Mouse (Mus musculus) CH12.LX (cell line): ENCODE results near the gene Etv6. TPM values are rescaled to one million over a fixed set of nuclear protein-coding genes. Genes with fewer than 3 reads are reported as not detected.

Source experiments
- DNase-seq: peaks from one replicate; pipeline ENCODE4 v3.0.0-alpha.2; 2013; ENCODE audit errors: extremely low read depth
- H3K27ac ChIP-seq: 2 replicates; pipeline ENCODE4 v1.5.1; 2012; ENCODE audit warnings: low read depth, mild to moderate bottlenecking, control low read depth, moderate library complexity; ENCODE audit not compliant: insufficient read depth
- H3K27me3 ChIP-seq: replicated peaks from 2 replicates; pipeline ENCODE3; 2012; ENCODE audit warnings: inconsistent platforms
- H3K36me3 ChIP-seq, 2 experiments: replicated peaks in 1 of 2; 2 replicates each; pipeline versions ENCODE3 to v1.6.1; 2012; ENCODE audit warnings: inconsistent platforms in 1 of 2, low read length in 1 of 2, mild to moderate bottlenecking in 1 of 2, mixed read lengths in 1 of 2, moderate library complexity in 1 of 2; ENCODE audit not compliant: control insufficient read depth in 1 of 2, insufficient read depth in 1 of 2
- H3K4me1 ChIP-seq, 2 experiments: 2 replicates each; pipeline ENCODE4 v1.6.1; 2012; ENCODE audit warnings: inconsistent platforms in 1 of 2, moderate library complexity in 1 of 2; ENCODE audit not compliant: insufficient read depth in 2 of 2, control insufficient read depth in 1 of 2
- H3K4me2 ChIP-seq: 2 replicates; pipeline ENCODE4 v1.6.1; 2012; ENCODE audit warnings: low read depth, mild to moderate bottlenecking, control low read depth; ENCODE audit not compliant: poor library complexity, insufficient read depth, severe bottlenecking
- H3K4me3 ChIP-seq, 3 experiments: fragments of 150-350 bp in 1 of 3; sonication (generic) in 1 of 3; replicated peaks in 1 of 3; 2 replicates each; pipeline versions ENCODE3 to v1.5.1; 2011 to 2012; ENCODE audit warnings: low read depth in 2 of 3, low read length in 2 of 3, mild to moderate bottlenecking in 2 of 3, moderate library complexity in 2 of 3, control low read depth in 1 of 3, improper control_type of control experiment in 1 of 3, inconsistent platforms in 1 of 3, mixed read lengths in 1 of 3; ENCODE audit not compliant: poor library complexity in 1 of 3
- H3K79me2 ChIP-seq: replicated peaks from 2 replicates; pipeline ENCODE4 v1.6.1; 2012; ENCODE audit warnings: mild to moderate bottlenecking, moderate library complexity; ENCODE audit not compliant: control insufficient read depth, poor library complexity, insufficient read depth, severe bottlenecking; ENCODE audit errors: extremely low read depth
- H3K9ac ChIP-seq: 2 replicates; pipeline ENCODE4 v1.6.1; 2012; ENCODE audit warnings: low read depth, mild to moderate bottlenecking, control low read depth, moderate library complexity; ENCODE audit not compliant: insufficient read depth
- H3K9me3 ChIP-seq: replicated peaks from 2 replicates; pipeline ENCODE3; 2012; ENCODE audit warnings: low read length, inconsistent platforms, mixed read lengths
- E2F4 ChIP-seq: IDR thresholded peaks from 2 replicates; pipeline ENCODE4 v1.6.1; 2011; ENCODE audit warnings: low read depth, low read length, improper control_type of control experiment; ENCODE audit not compliant: insufficient replicate concordance
- EP300 ChIP-seq: IDR thresholded peaks from 2 replicates; pipeline ENCODE4 v1.6.1; 2011; ENCODE audit warnings: low read length, improper control_type of control experiment
- HCFC1 ChIP-seq: IDR thresholded peaks from 2 replicates; pipeline ENCODE4 v1.6.1; 2012; ENCODE audit warnings: low read depth, mild to moderate bottlenecking, inconsistent platforms, low read length, improper control_type of control experiment
- JUND ChIP-seq: conservative IDR thresholded peaks from 2 replicates; pipeline ENCODE4 v1.6.1; 2011; ENCODE audit warnings: low read depth, low read length, improper control_type of control experiment
- KAT2A ChIP-seq: IDR thresholded peaks from 2 replicates; pipeline ENCODE4 v1.6.1; 2012; ENCODE audit warnings: low read length, improper control_type of control experiment, inconsistent platforms; ENCODE audit not compliant: insufficient replicate concordance
- MAFK ChIP-seq: IDR thresholded peaks from 2 replicates; pipeline ENCODE4 v1.6.1; 2011; ENCODE audit warnings: low read length, improper control_type of control experiment; ENCODE audit not compliant: insufficient replicate concordance
- MAX ChIP-seq: IDR thresholded peaks from 2 replicates; pipeline ENCODE4 v1.6.1; 2011; ENCODE audit warnings: low read length, improper control_type of control experiment
- MAZ ChIP-seq: IDR thresholded peaks from 2 replicates; pipeline ENCODE4 v1.6.1; 2012; ENCODE audit warnings: low read depth, mild to moderate bottlenecking, inconsistent platforms, low read length, improper control_type of control experiment, moderate library complexity
- MXI1 ChIP-seq: IDR thresholded peaks from 2 replicates; pipeline ENCODE4 v1.6.1; 2011; ENCODE audit warnings: mild to moderate bottlenecking, low read depth, low read length, improper control_type of control experiment
- NELFE ChIP-seq: IDR thresholded peaks from 2 replicates; pipeline ENCODE4 v1.6.1; 2011; ENCODE audit warnings: low read depth, low read length, improper control_type of control experiment
- POLR2A ChIP-seq: IDR thresholded peaks from 2 replicates; pipeline ENCODE4 v1.6.1; 2011; ENCODE audit warnings: low read depth, mild to moderate bottlenecking, improper control_type of control experiment, low read length
- POLR2AphosphoS2 ChIP-seq: IDR thresholded peaks from 2 replicates; pipeline ENCODE4 v1.6.1; 2011; ENCODE audit warnings: low read depth, low read length, improper control_type of control experiment
- RAD21 ChIP-seq: IDR thresholded peaks from 2 replicates; pipeline ENCODE4 v1.6.1; 2011; ENCODE audit warnings: low read depth, mild to moderate bottlenecking, low read length, improper control_type of control experiment, moderate library complexity
- RCOR1 ChIP-seq: conservative IDR thresholded peaks from 2 replicates; pipeline ENCODE4 v1.6.1; 2012; ENCODE audit warnings: low read depth, mild to moderate bottlenecking, inconsistent platforms, low read length, improper control_type of control experiment
- SIN3A ChIP-seq: IDR thresholded peaks from 2 replicates; pipeline ENCODE4 v1.6.1; 2012; ENCODE audit warnings: low read length, improper control_type of control experiment, inconsistent platforms
- TBP ChIP-seq: conservative IDR thresholded peaks from 2 replicates; pipeline ENCODE4 v1.6.1; 2011; ENCODE audit warnings: low read depth, low read length, improper control_type of control experiment
- TCF12 ChIP-seq: IDR thresholded peaks from 2 replicates; pipeline ENCODE4 v1.6.1; 2014; ENCODE audit warnings: low read depth, mild to moderate bottlenecking, inconsistent platforms, low read length, improper control_type of control experiment
- USF2 ChIP-seq: conservative IDR thresholded peaks from 2 replicates; pipeline ENCODE4 v1.6.1; 2011; ENCODE audit warnings: low read depth, low read length, improper control_type of control experiment
- dilution Hi-C: fragments of 300-500 bp; cut with MboI; formaldehyde crosslinking; loops from 2 replicates; pipeline ENCODE4 v1.14.3; 2020; ENCODE audit warnings: low sequenced_read_pairs; ENCODE audit not compliant: extremely low pct_unique_long_range_greater_than_20kb, extremely low pct_ligation_motif_present
- in situ Hi-C: fragments of 300-500 bp; cut with MboI; formaldehyde crosslinking; loops from 3 replicates; pipeline ENCODE4 v1.14.3; 2019; ENCODE audit warnings: low sequenced_read_pairs, low pct_ligation_motif_present, low pct_unique_long_range_greater_than_20kb, mixed read lengths
- polyA plus RNA-seq: library from polyadenylated mRNA; unstranded; fragments of >175 nt; gene quantifications from 2 replicates; pipeline ENCODE4 v1.2.1, GENCODE M21; 2012; ENCODE audit warnings: low read depth; ENCODE audit not compliant: insufficient read length
- total RNA-seq, 2 experiments: library from RNA; depleted of rRNA; stranded (reverse); fragments of 300-350 nt in 1 of 2; fragments of >200 nt in 1 of 2; gene quantifications; 2 replicates each; pipeline ENCODE4 v1.2.3; 2012 to 2014

Etv6 gene
- total and polyA plus RNA-seq, 3 experiments: 7.6 to 29.5 (median 10.1) TPM

GRCm38 (mm10) chr6:134074353-134074752 is 38.9 kb downstream of the Etv6 start:
- no peak overlapping the region for H3K4me3 ChIP-seq
- dilution Hi-C loops: no loop called here

DNA sequence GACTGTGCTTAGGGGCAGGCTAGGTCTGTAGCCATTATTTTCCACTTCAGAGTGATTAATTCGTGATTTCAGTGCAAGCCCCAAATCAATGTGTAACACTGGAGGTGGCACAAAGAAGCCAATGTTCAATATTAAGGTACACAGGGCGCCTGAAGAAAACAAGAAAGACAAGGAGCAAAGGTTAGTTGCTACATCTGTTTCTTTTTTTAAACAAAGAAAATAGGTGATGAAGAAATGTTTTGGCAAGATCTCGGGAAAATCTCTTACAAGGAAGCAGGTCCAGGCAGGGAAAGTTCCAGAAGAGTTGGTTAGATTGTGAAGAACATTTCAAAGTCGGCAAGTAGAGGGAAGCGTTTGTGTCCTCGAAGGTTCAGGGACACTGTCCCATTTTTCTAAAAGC is 39.5 kb downstream of the Etv6 start:
- dilution Hi-C loops: no loop called here
- H3K79me2 ChIP-seq: 0 out of 2 replicates have a peak, but pooled peaks cover 3% of the 10 kb centered on the region

More at GRCm38 (mm10) chr6:134074353-134074752, 38.9 kb downstream of the Etv6 start:
- no peak overlapping the region for H3K4me2 ChIP-seq
- no peak overlapping the region for H3K27ac ChIP-seq
- in situ Hi-C loops: no loop called here
- no peak for DNase-seq
- peaks cover 0 to 52% of the 10 kb centered on the region in 2 experiments; a peak in 2 of 4 replicates for H3K4me1 ChIP-seq
- TF ChIP-seq TCF12: no peak
- no peak for TF ChIP-seq MAFK
- TF ChIP-seq NELFE: no peak
- no peak for TF ChIP-seq JUND
- peaks cover 2 to 86% of the 10 kb centered on the region in 2 experiments for H3K36me3 ChIP-seq
- no peaks in the 10 kb centered on the region for H3K9me3 ChIP-seq
- no peak overlapping the region for H3K9ac ChIP-seq
- no peaks in the 10 kb centered on the region for H3K27me3 ChIP-seq
- 0 out of 2 replicates have a peak, but pooled peaks cover 5% of the 10 kb centered on the region for H3K79me2 ChIP-seq

DNA sequence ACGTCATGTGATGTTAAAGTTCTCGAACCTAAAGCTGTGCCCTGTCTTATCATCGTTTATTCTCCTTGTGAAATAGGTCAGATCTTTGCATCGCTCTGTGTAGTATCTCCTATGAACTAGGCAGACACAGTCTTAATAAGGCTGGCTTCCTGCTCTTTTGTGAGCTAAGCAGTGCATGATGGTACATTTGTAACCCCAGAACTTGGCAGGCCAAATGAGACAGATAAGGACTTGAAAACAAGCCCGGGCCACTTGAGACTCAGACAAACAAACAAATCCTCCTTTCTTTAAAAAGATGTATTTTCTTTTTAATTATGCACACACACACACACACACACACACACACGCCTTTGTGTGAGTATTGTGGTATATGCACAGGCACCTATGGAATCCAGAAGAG is 42.5 kb downstream of the Etv6 start:
- in situ Hi-C loops (no loop called here), dilution Hi-C loops (no loop called here)
- Histone ChIP-seq H3K4me2 (no peak overlapping the region), H3K36me3 (peaks cover 0 to 82% of the 10 kb centered on the region in 2 experiments), H3K79me2 (no peaks in the 10 kb centered on the region), H3K4me3 (no peak overlapping the region), H3K9ac (no peak overlapping the region), H3K27me3 (no peaks in the 10 kb centered on the region), H3K9me3 (no peaks in the 10 kb centered on the region), H3K4me1 (peaks cover 4 to 58% of the 10 kb centered on the region in 2 experiments; a peak in 3 of 4 replicates), H3K27ac (no peak overlapping the region)
- DNase-seq: no peak
- no peak for TF ChIP-seq MAX
- TF ChIP-seq RCOR1: no peak
- no peak for TF ChIP-seq JUND
- TF ChIP-seq MAZ: no peak
- no peak for TF ChIP-seq EP300

More for the DNA sequence above, 39.5 kb downstream of the Etv6 start:
- Histone ChIP-seq H3K9ac (no peak overlapping the region), H3K27me3 (no peaks in the 10 kb centered on the region), H3K9me3 (no peaks in the 10 kb centered on the region), H3K27ac (no peak overlapping the region), H3K4me1 (peaks cover 0 to 56% of the 10 kb centered on the region in 2 experiments; a peak in 2 of 4 replicates), H3K4me3 (no peak overlapping the region), H3K4me2 (no peak overlapping the region), H3K36me3 (peaks cover 2 to 81% of the 10 kb centered on the region in 2 experiments)
- in situ Hi-C loops: no loop called here
- TF ChIP-seq HCFC1 (no peak), KAT2A (no peak), MXI1 (no peak), NELFE (no peak), TBP (no peak), MAFK (no peak), POLR2A (no peak), E2F4 (no peak), SIN3A (no peak), TCF12 (no peak), JUND (no peak), USF2 (no peak), POLR2AphosphoS2 (no peak), RAD21 (no peak)
- DNase-seq: no peak
